Mouse (Mus musculus) lung, postnatal 0 days (tissue): Measurements from ENCODE around the gene Skil.

Experiments
- CTCF ChIP-seq: IDR thresholded peaks from 2 replicates; pipeline ENCODE4 v1.5.1; 2016; ENCODE audit warnings: antibody characterized with exemption, mild to moderate bottlenecking
- EP300 ChIP-seq: IDR thresholded peaks from 2 replicates; pipeline ENCODE4 v1.6.1; 2016; ENCODE audit warnings: antibody characterized with exemption, mild to moderate bottlenecking, control low read depth

DNA sequence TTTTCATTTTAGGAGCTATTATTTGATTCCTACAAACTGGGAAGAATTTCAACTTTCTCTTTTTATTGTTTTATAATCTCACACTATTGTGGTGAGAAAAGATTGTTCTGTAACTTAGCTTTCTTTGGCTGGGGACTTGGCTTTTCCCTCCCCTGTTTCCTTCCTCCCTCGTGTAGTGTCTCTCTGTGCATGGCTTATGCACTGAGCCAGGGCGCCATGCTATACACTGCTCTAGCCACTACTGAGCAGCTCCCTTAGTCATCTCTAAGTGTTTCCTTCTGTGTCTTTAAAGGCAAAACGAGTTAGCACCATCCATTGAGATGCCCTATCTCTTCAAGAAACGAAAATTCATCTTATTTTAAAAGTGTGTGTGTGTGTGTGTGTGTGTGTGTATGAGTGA lies 31.4 kb downstream of the Skil start:
- TF ChIP-seq CTCF (no peak), EP300 (no peak)
